Mouse (Mus musculus): ENCODE results near the gene Kctd6.

- TF ChIP-seq POLR2A (IDR thresholded peaks at IDR 0.05; ENCODE audit: borderline replicate concordance, control insufficient read depth, low read depth, low read length) (no peak), CTCF (IDR thresholded peaks at IDR 0.05; ENCODE audit: control insufficient read depth, insufficient read depth, low read length) (no peak)
These were observed 21.2 kb upstream of the Kctd6 start for GRCm38 (mm10) chr14:8192727-8193126.

Data from bone marrow, adult 2 months (tissue).